Mouse (Mus musculus) erythroid progenitor cell, adult 5-6 weeks (primary cell): ENCODE results near the gene Trim71. TPM values are rescaled to one million over a fixed set of nuclear protein-coding genes. Genes with fewer than 3 reads are reported as not detected.
A peak's percentile ranks its signal among the peaks of the same experiment; 100 is the strongest.

Source experiments
- ATAC-seq: replicated peaks from 2 replicates; pipeline ENCODE4 v1.8.0; 2016; ENCODE audit warnings: moderate number of reproducible peaks, mild to moderate bottlenecking, moderate TSS enrichment, inconsistent platforms; ENCODE audit not compliant: poor library complexity, low FRiP score, severe bottlenecking
- total RNA-seq, 2 experiments: library from RNA; stranded (forward) in 1 of 2; stranded (reverse) in 1 of 2; fragments of 150-400 nt in 1 of 2; fragments of 186-747, 209-891 nt in 1 of 2; gene quantifications; 2 replicates each; pipeline versions ENCODE4 v1.2.3 to v1.2.4; 2015 to 2017; ENCODE audit warnings: low replicate concordance in 2 of 2

The Trim71 gene
- total RNA-seq (2015; ENCODE audit: low replicate concordance) (not detected in 2 replicates), total RNA-seq (2017; ENCODE audit: low replicate concordance) (not detected in 2 replicates)

DNA sequence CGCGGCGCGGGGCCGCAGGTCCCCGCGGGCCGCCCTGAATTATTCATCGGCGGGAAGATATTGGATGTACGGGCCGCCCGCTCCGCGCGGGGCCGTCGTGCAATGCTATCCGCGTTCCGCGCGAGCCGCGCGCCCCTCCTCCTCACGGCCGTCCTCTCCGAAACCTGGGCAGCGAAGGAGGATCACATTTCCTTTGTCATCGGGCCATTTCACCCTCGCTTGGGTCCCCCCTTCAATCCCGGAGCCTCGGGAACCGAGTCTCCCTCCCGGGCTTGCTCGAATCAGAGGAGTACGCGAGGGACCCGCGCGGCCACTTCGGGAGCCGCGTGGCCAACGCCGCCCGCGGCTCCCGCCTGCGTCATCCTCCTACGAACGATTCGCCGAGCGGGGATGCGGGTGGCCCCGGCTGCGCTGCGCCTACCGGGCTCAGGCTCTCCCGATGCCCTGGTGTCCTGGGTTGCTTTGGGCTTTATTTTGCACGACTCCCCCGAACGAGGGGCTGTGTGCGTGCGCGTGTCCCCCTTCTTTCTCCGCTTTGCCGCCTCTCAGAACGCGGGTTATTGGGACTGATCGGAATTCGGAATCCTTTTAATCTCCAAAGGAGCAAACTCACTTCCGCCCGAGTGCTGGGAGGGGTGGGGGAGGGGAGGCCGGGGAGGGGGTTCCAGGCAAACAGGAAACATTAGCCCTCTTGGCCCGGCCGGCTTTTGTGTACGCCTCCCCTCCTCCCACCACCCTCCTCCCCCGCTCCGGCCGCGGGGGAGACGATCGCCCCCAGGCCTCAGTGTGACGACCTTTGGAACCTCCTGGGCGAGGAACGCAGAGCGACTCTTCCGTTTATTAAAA is at the start of gene Trim71:
Gene Trim71, minus strand, starts transcription at position 609 of the 846 bp plus-strand sequence.
- no peak for ATAC-seq

DNA sequence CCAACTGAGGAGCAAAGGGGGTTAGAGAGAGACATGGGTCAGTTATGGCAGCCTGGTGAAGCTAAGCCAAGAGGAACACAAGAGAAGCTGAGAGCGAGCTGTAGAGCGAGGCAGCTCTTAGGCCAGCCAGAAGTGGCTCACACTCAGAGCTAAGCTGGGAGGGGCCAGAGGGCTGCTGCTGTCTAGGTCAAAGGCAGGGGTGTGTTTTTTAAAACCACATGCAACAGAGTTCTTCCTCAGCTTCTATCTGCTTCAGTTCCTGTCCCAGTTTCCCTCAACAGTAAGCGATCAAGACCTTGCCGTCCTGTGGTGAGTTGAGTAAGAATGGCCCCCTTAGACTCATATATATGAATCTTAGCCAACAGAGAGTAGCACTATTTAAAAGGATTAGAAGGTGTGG is 48.9 kb upstream of the Trim71 start:
- ATAC-seq, result no peak

DNA sequence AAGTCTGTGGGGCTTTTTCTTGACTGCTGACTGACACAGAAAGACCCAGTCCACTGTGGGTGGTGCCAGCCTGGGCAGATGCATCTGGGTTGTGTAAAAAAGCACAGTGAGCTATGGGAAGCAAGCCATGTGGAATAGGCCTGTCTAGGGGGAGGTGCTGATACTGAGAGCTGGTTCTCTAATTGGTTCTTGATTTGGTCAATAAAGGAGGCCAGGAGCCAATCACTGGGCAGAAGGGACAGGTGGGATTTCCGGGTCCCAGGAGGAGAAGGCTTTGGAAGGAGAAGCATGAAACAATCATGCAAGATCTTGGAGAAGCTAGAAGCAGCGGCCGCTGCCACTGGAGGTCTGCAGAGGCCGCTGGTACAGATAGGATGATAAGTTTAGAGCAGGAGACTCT is 48.4 kb upstream of the Trim71 start:
- ATAC-seq, result no peak

DNA sequence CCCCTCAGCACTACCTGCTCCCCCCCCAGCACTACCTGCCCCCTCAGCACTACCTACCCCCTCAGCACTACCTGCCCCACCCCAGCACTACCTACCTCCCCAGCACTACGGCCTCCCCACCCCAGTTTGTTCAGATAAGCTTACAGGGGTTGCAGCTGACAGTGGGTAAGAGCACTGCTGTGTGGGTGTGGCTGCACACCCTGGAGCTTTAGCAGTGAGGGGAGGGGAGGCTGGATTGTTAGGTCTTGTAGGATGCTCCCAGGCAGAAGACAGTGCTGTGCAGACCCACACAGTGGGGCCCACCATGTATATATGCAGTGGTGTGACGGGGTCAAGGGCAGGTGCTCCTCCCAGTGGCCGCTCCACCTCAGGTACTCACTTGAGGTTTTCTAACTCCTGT is 46.1 kb upstream of the Trim71 start:
- no peak for ATAC-seq

DNA sequence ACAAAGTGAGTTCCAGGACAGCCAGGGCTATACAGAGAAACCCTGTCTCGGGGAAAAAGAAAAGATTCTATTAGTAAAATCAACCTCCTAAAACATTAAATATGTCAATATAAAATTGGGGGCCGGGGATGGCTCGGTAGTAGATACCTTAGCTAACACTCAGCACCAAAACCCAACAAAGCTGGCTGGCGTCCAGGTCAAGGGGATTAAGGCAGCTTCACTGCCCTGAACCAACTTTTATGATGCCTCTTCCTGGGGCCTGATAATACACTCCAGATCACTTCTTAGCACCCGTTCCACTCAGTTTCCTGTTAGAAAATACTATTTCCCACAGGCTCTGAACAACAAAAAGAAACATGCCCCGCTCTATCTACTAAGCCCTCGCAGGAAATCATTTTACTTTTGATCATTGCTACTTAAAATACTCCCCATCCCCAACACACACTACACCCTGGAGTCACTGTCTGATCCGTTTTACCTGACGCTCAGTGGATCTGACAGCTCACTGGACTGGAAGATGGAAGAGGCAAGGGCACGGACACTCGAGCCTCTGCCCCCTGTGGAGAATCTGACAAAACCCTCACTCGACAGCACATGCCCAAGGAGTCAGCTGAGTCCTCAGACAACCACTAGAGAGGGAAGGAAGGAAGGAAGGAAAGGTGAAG is 39.8 kb upstream of the Trim71 start:
- ATAC-seq, result no peak

DNA sequence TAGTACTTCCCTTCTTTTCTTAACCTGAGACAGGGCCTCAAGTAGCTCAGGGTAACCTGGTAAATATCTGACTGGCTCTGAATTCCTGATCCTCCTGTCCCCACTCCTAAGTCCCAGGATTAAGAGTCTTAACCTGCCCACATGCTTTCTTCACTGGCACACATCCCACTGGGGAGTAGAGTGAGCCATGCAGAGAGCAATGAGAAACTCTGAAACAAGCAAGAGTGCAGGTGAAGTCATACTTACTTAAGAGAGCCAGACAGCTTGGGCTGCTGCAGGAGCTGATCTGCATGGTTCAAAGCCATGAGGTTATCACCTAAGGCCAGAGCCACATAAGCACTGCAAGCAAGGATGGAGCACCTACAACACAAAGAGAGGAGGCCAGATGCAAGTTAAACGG is 36.9 kb upstream of the Trim71 start:
- ATAC-seq, result no peak

DNA sequence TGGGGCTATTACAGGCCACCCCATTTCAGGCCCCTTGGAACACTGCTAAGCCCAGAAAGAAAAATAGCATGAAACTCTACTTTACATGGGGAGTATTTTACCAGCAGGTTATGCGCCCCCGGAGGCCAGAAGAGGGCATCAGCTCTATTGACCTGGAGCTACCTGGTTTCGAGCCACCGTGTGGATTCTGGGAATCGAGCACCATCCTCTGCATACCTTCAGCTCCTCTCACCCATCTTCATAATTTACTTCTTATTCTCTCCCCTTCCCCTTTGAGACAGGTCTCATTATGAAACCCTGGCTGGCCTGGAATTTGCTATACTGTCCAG is 20.8 kb upstream of the Trim71 start:
- ATAC-seq, result no peak

DNA sequence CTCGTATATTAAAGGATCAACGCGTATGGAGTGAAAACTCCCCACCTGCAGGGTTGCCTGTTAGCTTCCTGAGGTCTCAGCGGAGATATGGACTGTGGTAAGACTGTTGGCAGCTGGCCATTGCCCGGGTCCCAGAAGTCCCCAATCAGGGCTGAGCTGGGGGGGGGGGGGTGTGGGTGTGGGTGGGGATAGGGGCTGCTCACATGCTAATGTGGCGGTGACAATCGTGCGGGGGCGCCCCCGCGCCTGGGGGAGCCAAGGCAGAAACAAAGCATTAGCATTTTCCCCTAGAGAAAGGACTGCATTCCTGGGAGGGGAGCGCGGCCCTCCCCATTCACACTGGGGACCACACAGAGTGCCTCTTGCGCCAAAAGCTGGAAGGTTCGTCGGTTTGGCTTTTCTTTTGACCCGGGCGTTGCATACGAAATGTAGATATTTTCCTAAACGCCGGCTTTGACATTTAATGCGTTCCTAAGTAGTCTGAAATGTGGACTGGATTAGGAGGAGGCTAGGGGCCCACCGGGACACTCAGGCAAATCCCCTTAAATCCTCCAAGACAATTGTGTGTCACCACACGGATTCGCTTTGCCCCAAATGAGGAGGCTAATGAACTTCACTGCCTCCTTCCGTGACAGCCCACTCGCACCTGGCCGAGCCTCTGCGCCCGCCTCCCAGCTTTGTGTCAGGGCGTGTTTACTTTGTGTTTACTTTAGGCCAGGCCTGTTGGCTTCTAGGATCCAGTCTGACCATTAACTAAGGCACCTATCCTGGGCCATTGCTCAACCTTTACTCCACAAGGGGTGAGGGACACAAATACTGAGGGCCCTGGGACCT is 20.2 kb upstream of the Trim71 start:
- ATAC-seq, result no peak; the same call in 1 of the 2 replicates

DNA sequence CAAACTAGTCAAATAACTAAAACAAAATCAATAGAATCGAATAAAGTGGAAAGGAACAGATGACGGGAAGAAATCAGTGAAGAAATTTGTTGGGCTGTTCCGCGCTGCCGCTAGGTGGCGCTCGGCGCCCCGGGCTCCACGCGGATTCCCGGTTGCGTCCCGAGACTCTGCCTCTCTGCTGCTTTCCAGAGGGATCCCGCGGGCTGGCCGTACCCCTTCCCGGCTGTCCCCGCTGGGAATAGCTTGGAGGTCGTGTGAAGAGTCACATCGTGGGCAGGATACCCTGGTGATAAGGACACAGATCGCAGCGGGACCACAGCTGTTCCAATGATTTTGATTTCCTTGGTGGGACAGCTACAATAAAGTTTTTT is 19.6 kb upstream of the Trim71 start:
- ATAC-seq, result peak; percentile 66; the same call in 1 of the 2 replicates

DNA sequence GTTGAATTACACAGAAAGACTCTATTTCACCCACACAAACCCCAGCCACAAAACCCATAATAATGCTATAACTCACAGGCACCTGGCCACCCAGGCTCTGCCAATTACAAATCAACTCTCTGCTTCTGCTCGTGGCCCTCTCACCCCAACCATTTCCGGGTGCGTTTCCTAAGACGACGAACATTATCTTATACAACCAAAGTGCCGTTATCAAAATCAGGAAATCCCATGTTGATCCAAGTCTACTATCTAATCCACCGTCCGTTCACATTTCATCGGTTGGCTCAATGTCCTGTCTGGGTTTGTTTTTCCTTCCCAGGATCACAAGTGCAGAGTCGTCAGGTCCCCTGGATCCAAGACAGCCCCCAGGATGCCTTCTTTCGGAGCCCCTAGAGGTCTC is 14.5 kb upstream of the Trim71 start:
- ATAC-seq, result no peak

DNA sequence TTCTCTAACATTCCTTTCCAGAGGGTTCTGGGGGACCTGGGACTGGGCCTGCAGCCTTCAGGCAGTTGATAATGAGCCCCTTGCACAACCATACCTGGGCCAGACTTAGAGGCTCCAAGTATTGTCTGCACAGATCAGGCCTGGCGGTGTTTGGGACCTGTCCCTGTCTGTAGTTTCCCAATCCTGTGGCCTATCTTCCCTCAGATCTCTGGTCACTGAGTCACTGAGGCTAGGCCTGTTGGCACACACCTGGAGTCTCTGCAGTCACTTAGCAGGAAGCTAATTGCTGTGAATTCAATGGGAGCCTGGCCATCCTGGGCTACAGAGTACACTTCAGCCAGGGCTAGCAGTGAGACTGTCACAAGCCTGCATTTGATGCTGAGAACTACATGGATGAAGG is 11.8 kb upstream of the Trim71 start:
- ATAC-seq, result no peak

DNA sequence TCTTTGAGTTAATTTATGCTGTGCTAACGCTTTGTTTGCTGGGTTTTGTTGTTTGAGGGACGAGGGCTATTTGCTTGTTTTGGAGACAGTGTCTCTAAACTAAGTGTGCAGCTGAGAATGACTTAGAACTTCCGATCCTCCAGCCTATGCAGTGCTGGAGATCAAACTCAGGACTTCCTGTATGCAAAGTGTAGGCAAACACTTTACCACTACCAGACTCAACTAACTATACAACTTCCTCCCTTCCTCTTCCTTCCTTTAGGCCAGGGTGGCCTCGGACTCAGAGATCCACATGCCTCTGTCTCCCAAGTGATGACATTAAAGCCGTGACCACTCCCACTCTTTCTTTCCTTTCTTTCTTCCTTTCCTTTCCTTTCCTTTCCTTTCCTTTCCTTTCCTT is 9.4 kb upstream of the Trim71 start:
- no peak for ATAC-seq

DNA sequence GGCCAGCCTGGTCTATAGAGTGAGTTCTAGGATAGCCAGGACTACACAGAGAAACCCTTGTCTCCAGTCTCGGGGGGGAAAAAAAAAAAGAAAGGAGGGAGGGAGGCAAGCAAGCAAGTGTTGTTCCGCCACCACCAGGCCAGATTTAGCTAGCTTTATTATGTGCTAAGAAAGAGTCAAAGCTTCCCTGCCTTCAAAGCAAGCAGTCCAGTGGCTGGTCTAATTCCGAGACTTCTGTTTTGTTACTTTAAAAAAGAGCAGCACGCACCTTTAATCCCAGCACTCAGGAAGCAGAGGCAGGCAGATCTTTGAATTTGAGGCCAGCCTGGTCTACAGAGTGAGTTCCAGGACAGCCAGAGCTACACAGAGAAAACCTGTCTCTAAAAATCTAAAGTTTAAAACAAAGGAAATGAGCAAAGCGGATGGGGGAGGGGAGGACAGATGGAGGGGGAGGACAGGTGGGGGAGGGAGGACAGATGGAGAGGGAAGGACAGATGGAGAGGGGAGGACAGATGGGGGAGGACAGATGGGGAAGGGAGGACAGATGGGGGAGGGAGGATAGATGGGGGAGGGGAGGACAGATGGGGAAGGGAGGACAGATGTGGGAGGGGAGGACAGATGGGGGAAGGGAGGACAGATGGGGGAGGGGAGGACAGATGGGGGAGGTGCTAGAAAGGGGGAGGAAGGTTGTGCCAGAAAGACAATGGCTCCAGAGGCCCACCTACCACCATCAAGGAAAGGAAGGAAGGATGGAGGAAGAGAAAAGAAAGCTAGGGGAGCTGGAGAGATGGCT is 4.7 kb upstream of the Trim71 start:
- ATAC-seq, result no peak

DNA sequence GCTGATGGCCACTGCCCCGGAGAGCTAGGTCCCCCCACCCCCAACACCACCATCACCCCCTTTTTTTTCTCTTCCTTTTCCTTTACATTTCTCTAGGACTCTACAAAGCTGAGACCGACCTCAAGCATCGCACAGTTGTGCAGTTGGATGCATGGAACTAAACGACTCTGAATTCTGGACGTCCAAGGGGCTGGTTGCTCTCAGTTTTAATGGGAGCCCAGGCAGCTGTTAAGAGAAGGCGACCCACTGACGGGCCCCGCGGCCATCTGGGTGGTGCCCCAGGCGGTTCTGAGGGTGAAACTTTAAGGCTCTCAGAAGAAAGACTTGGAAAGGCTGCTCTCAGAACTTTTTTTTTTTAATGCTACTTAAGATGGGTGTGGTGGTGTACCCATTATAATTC is 498 bp upstream of the Trim71 start:
- no peak for ATAC-seq

DNA sequence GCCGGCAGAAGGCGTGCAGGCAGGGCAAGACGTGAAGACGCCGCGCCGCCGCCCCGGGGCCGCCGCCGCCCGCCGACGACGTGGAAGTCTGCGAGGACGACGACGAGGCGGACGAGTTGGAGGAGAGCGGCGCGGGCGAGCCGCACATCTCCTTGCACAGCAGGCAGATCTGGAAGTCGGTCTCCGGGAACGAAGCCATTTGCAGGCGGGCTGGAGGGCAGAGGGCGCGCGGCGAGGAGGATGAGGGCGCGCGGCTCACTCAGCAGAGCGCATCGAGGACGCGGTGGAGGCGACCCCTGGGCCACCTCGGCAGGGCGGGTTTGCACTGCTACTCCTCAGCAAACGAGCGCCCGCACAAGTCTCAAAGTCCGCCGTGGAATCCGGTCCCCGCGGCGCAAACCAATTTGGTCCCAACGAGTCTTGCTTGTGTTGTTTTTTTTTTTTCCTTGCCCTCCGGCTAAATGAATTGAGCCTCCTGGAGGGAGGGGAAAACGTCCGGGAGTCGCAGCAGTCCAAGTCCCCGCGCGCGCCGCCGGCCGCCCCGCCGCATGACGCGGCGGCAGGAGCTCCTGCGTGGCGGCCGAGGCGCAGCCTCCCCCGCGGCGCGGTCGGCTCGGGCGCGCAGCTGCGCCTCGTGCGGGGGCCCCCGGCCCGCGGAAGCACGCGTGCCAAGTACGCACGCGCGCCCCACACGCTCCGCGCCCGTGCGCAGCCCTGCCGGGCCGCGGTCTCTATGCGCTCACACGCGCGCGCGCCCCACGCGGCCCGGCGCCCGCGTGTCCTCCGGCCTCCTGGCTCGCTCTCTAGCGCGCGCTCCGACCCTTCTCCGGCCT is 1.0 kb downstream of the Trim71 start:
- no peak for ATAC-seq

DNA sequence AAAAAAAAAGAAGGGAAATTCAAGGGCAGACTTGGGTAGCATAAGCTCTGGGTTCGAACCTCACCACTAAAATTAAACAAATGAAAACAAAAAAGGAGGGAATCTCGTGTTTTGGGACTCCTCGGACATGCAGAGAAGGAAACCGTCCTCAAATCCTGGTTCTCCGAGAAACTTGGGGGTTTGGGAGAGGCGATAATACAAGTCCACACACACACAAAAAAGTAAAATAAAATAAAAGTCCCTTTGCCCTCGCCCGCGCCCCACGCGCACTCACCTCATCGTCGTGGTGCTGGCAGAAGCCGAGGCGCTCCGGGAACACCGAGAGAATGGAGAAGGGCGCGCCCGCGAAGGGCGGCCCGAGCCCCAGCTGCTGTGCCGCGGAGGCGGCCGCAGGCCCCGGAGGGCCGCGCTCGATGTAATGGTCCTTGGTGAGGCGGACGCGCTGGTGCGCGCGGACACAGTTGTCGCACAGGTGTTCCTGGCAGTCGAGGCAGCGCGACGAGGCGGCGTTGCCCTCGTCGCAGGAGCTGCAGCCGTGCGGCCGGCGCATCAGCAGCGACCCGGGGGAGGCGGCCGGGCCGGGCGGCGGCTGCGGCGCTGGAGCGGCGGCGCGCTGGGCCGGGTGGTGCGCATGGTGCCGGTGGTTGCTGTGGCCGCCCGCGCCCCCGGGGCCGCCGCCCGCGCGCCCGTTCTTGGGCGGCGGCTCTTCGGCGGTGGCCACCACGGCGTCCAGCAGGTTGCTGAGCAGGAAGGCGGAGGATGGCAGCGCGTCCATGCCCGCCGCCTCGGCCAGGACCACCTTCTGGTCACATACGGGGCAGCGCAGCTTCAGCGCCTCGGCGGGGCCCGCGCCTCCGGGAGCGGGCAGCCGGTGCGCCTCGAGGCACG is 1.9 kb downstream of the Trim71 start:
- no peak for ATAC-seq

DNA sequence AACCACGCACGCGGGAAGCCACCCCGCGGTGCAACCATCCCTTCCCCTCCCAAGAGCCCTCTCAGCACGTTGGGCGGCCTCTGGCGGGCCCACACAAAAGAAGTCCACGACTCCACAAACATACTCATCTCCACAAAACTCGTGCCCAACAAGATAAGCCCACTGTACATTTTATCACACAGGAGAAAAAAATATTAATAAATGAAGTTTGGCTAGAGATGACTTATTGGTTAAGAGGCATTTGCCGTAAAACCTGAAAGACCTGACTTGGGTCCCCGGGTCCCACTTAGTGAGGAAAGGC is 2.5 kb downstream of the Trim71 start:
- ATAC-seq, result no peak
